Mouse (Mus musculus) forebrain, embryonic 14.5 days (tissue): Measurements from ENCODE around the gene Znrf1. TPM values are rescaled to one million over a fixed set of nuclear protein-coding genes. Genes with fewer than 3 reads are reported as not detected.
A peak's percentile ranks its signal among the peaks of the same experiment; 100 is the strongest.

Experiments
- ATAC-seq: fragments of 200-750 bp; cut with Nextera tagmentation; 2 replicates; pipeline ENCODE4 v1.8.0; 2017; ENCODE audit warnings: mild to moderate bottlenecking, moderate library complexity
- DNase-seq: peaks from one replicate; pipeline ENCODE4 v3.0.0-alpha.2; 2015; ENCODE audit warnings: low spot score
- H3K27ac ChIP-seq: fragments of 300-500 bp; sonication (generic); 2 replicates; pipeline ENCODE4 v1.5.1; 2014; ENCODE audit warnings: low read depth, mild to moderate bottlenecking, control low read depth, low read length, moderate library complexity
- H3K27me3 ChIP-seq: fragments of 300-500 bp; sonication (generic); replicated peaks from 2 replicates; pipeline ENCODE4 v1.6.1; 2014; ENCODE audit warnings: low read length, control low read depth, mixed read lengths; ENCODE audit not compliant: control insufficient read depth, insufficient read depth
- H3K36me3 ChIP-seq: fragments of 300-500 bp; sonication (generic); 2 replicates; pipeline ENCODE4 v1.6.1; 2014; ENCODE audit warnings: low read length, control low read depth; ENCODE audit not compliant: control insufficient read depth, insufficient read depth
- H3K4me1 ChIP-seq: fragments of 300-500 bp; sonication (generic); 2 replicates; pipeline ENCODE4 v1.6.1; 2014; ENCODE audit warnings: antibody characterized with exemption, low read length, control low read depth; ENCODE audit not compliant: control insufficient read depth, insufficient read depth
- H3K4me2 ChIP-seq: fragments of 300-500 bp; sonication (generic); 2 replicates; pipeline ENCODE4 v1.6.1; 2014; ENCODE audit warnings: mild to moderate bottlenecking, control low read depth, low read length
- H3K4me3 ChIP-seq: fragments of 300-500 bp; sonication (generic); 2 replicates; pipeline ENCODE4 v1.5.1; 2014; ENCODE audit warnings: low read depth, low read length, control low read depth
- H3K9ac ChIP-seq: fragments of 300-500 bp; sonication (generic); 2 replicates; pipeline ENCODE4 v1.6.1; 2014; ENCODE audit warnings: mild to moderate bottlenecking, low read length, control low read depth, moderate library complexity
- H3K9me3 ChIP-seq: fragments of 300-500 bp; sonication (generic); replicated peaks from 2 replicates; pipeline ENCODE4 v1.6.1; 2016; ENCODE audit warnings: low read length, control low read depth, mixed read lengths; ENCODE audit not compliant: control insufficient read depth
- WGBS: fragments of 180-500 bp; shearing (Covaris S2); extraction: QIAGEN DNeasy Blood & Tissue Kit; methylation state at CpG from one replicate; pipeline ENCODE4 v1.1.7; 2014; 5-methylcytosine and 5-hydroxymethylcytosine counted together
- polyA plus RNA-seq: library from polyadenylated mRNA; unstranded; fragments of >200 nt; fragmentation: Nextera tagmentation; extraction: Ambion mirVana; gene quantifications from 2 replicates; pipeline ENCODE4 v1.2.1, GENCODE M21; 2014

Znrf1 gene
- polyA plus RNA-seq, 1 experiment from 2014 or later: 55.3 TPM

- DNase-seq: peak; percentile 39
- Histone ChIP-seq H3K36me3 (peaks cover 7% of the 10 kb centered on the region; the same call in 1 of the 2 replicates), H3K27ac (0 out of 2 replicates have a peak overlapping the region, but pooled peaks have one; percentile 46), H3K4me1 (0 out of 2 replicates have a peak, but pooled peaks cover 2% of the 10 kb centered on the region), H3K4me3 (no peak overlapping the region), H3K4me2 (no peak overlapping the region), H3K9ac (no peak overlapping the region), H3K27me3 (no peaks in the 10 kb centered on the region), H3K9me3 (no peaks in the 10 kb centered on the region)
- WGBS: 6% methylated on average over 2 of the region's 2 CpGs
- no peak for ATAC-seq
These were observed 27.3 kb upstream of the Znrf1 start for GRCm38 (mm10) chr8:111508566-111508965.

GRCm38 (mm10) chr8:111509278-111509677 lies 26.6 kb upstream of the Znrf1 start:
- ATAC-seq: no peak

GRCm38 (mm10) chr8:111510401-111510800 lies 25.5 kb upstream of the Znrf1 start:
- ATAC-seq: no peak
- no peak overlapping the region for H3K27ac ChIP-seq
- H3K4me3 ChIP-seq: no peak overlapping the region
- no peaks in the 10 kb centered on the region for H3K9me3 ChIP-seq
- H3K36me3 ChIP-seq: no peaks in the 10 kb centered on the region
- H3K9ac ChIP-seq: no peak overlapping the region
- DNase-seq: no peak
- H3K4me1 ChIP-seq: 0 out of 2 replicates have a peak, but pooled peaks cover 2% of the 10 kb centered on the region
- no peak overlapping the region for H3K4me2 ChIP-seq
- 75% methylated on average over 4 of the region's 4 CpGs for WGBS
- no peaks in the 10 kb centered on the region for H3K27me3 ChIP-seq

More at GRCm38 (mm10) chr8:111509278-111509677, 26.6 kb upstream of the Znrf1 start:
- no peaks in the 10 kb centered on the region; the same call in 1 of the 2 replicates for H3K36me3 ChIP-seq
- no peak overlapping the region for H3K9ac ChIP-seq
- H3K27me3 ChIP-seq: no peaks in the 10 kb centered on the region
- H3K4me3 ChIP-seq: no peak overlapping the region
- H3K9me3 ChIP-seq: no peaks in the 10 kb centered on the region
- no peak for DNase-seq
- H3K27ac ChIP-seq: no peak overlapping the region
- no peak overlapping the region for H3K4me2 ChIP-seq
- WGBS: 89% methylated on average over 11 of the region's 11 CpGs
- H3K4me1 ChIP-seq: 0 out of 2 replicates have a peak, but pooled peaks cover 2% of the 10 kb centered on the region

GRCm38 (mm10) chr8:111512941-111513340 lies 23.0 kb upstream of the Znrf1 start:
- Histone ChIP-seq H3K4me1 (0 out of 2 replicates have a peak, but pooled peaks cover 2% of the 10 kb centered on the region), H3K27me3 (no peaks in the 10 kb centered on the region), H3K36me3 (no peaks in the 10 kb centered on the region), H3K9ac (no peak overlapping the region), H3K9me3 (no peaks in the 10 kb centered on the region), H3K4me2 (no peak overlapping the region), H3K4me3 (no peak overlapping the region), H3K27ac (no peak overlapping the region)
- DNase-seq: no peak
- ATAC-seq: no peak
- WGBS: 78% methylated on average over 7 of the region's 7 CpGs

- no peak overlapping the region for H3K27ac ChIP-seq
- DNase-seq (no peak), ATAC-seq (no peak)
- no peak overlapping the region for H3K4me3 ChIP-seq
- 73% methylated on average over 8 of the region's 8 CpGs for WGBS
- no peak overlapping the region for H3K9ac ChIP-seq
- no peak overlapping the region for H3K4me2 ChIP-seq
- no peaks in the 10 kb centered on the region for H3K27me3 ChIP-seq
- no peaks in the 10 kb centered on the region for H3K36me3 ChIP-seq
- no peaks in the 10 kb centered on the region for H3K9me3 ChIP-seq
- 0 out of 2 replicates have a peak, but pooled peaks cover 2% of the 10 kb centered on the region for H3K4me1 ChIP-seq
These were observed 22.5 kb upstream of the Znrf1 start for GRCm38 (mm10) chr8:111513446-111513845.

GRCm38 (mm10) chr8:111516451-111517035 lies 19.4 kb upstream of the Znrf1 start:
- no peak overlapping the region for H3K9ac ChIP-seq
- no peaks in the 10 kb centered on the region for H3K9me3 ChIP-seq
- no peaks in the 10 kb centered on the region for H3K27me3 ChIP-seq
- 84% methylated on average over 7 of the region's 7 CpGs for WGBS
- H3K4me3 ChIP-seq: no peak overlapping the region
- H3K36me3 ChIP-seq: no peaks in the 10 kb centered on the region
- no peak overlapping the region for H3K27ac ChIP-seq
- no peak overlapping the region for H3K4me2 ChIP-seq
- peaks cover 5% of the 10 kb centered on the region for H3K4me1 ChIP-seq
- DNase-seq (peak; percentile 28), ATAC-seq (no peak)

GRCm38 (mm10) chr8:111517466-111517865 lies 18.4 kb upstream of the Znrf1 start:
- DNase-seq (no peak), ATAC-seq (no peak)
- Histone ChIP-seq H3K36me3 (no peaks in the 10 kb centered on the region), H3K4me2 (no peak overlapping the region), H3K9me3 (no peaks in the 10 kb centered on the region), H3K4me3 (no peak overlapping the region), H3K27me3 (no peaks in the 10 kb centered on the region), H3K4me1 (peaks cover 5% of the 10 kb centered on the region), H3K27ac (no peak overlapping the region), H3K9ac (no peak overlapping the region)
- 79% methylated on average over 2 of the region's 2 CpGs for WGBS

GRCm38 (mm10) chr8:111521713-111522429 lies 14.0 kb upstream of the Znrf1 start, which contains the start of gene Wdr59:
TSS of gene Wdr59 (minus strand) at chr8:111522092.
- ATAC-seq (peak; percentile 99), DNase-seq (peak; percentile 99)
- no peaks in the 10 kb centered on the region for H3K9me3 ChIP-seq
- H3K4me2 ChIP-seq: peak within 1 kb of the TSS; percentile 53
- H3K36me3 ChIP-seq: no peaks in the 10 kb centered on the region
- WGBS: under 1% methylated on average over 34 of the region's 34 CpGs
- H3K27ac ChIP-seq: no peak within 1 kb of the TSS
- H3K4me1 ChIP-seq: peaks cover 5% of the 10 kb centered on the region
- H3K4me3 ChIP-seq: peak within 1 kb of the TSS; percentile 49
- H3K9ac ChIP-seq: peak within 1 kb of the TSS; percentile 48
- H3K27me3 ChIP-seq: no peaks in the 10 kb centered on the region
